Mouse (Mus musculus) embryonic facial prominence, embryonic 12.5 days (tissue): ENCODE results near the gene Cenpo. TPM values are rescaled to one million over a fixed set of nuclear protein-coding genes. Genes with fewer than 3 reads are reported as not detected.

Experiments
- ATAC-seq: fragments of 200-750 bp; cut with Nextera tagmentation; 2 replicates; pipeline ENCODE4 v1.8.0; 2017; ENCODE audit not compliant: insufficient number of reproducible peaks, insufficient read depth, low FRiP score, low TSS enrichment
- H3K27ac ChIP-seq: fragments of 300-500 bp; sonication (generic); 2 replicates; pipeline ENCODE4 v1.5.1; 2016; ENCODE audit warnings: mild to moderate bottlenecking
- H3K27me3 ChIP-seq: fragments of 300-500 bp; sonication (generic); 2 replicates; pipeline ENCODE4 v1.6.1; 2016; ENCODE audit warnings: mild to moderate bottlenecking, moderate library complexity
- H3K36me3 ChIP-seq: fragments of 300-500 bp; sonication (generic); 2 replicates; pipeline ENCODE4 v1.6.1; 2016; ENCODE audit warnings: mild to moderate bottlenecking
- H3K4me1 ChIP-seq: fragments of 300-500 bp; sonication (generic); 2 replicates; pipeline ENCODE4 v1.6.1; 2016
- H3K4me2 ChIP-seq: fragments of 300-500 bp; sonication (generic); replicated peaks from 2 replicates; pipeline ENCODE4 v1.6.1; 2016; ENCODE audit warnings: mild to moderate bottlenecking, moderate library complexity
- H3K4me3 ChIP-seq: fragments of 300-500 bp; sonication (generic); 2 replicates; pipeline ENCODE4 v1.5.1; 2016; ENCODE audit warnings: mild to moderate bottlenecking
- H3K9ac ChIP-seq: fragments of 300-500 bp; sonication (generic); 2 replicates; pipeline ENCODE4 v1.6.1; 2016; ENCODE audit warnings: mild to moderate bottlenecking, moderate library complexity
- H3K9me3 ChIP-seq: fragments of 300-500 bp; sonication (generic); 2 replicates; pipeline ENCODE4 v1.6.1; 2016; ENCODE audit warnings: mild to moderate bottlenecking, moderate library complexity
- WGBS: fragments of 180-500 bp; shearing (Covaris S2); methylation state at CpG from one replicate; pipeline ENCODE4 v1.1.7; 2016; 5-methylcytosine and 5-hydroxymethylcytosine counted together
- polyA plus RNA-seq: library from polyadenylated mRNA; unstranded; fragments of >200 nt; fragmentation: Nextera tagmentation; extraction: Ambion mirVana; gene quantifications from 2 replicates; pipeline ENCODE4 v1.2.1, GENCODE M21; 2016

Gene Cenpo
- polyA plus RNA-seq, 1 experiment from 2014 or later, result 17.1 TPM

GRCm38 (mm10) chr12:4166970-4167369 is 67.1 kb downstream of the Cenpo start:
- Histone ChIP-seq H3K27me3 (no peaks in the 10 kb centered on the region), H3K9ac (no peak overlapping the region), H3K27ac (no peak overlapping the region), H3K36me3 (no peaks in the 10 kb centered on the region), H3K4me3 (no peak overlapping the region), H3K4me2 (no peak overlapping the region), H3K4me1 (no peaks in the 10 kb centered on the region), H3K9me3 (no peaks in the 10 kb centered on the region)
- 58% methylated on average over 3 of the region's 3 CpGs for WGBS
- ATAC-seq, result no peak

GRCm38 (mm10) chr12:4162886-4163285 is 71.2 kb downstream of the Cenpo start:
- Histone ChIP-seq H3K27me3 (no peaks in the 10 kb centered on the region), H3K36me3 (no peaks in the 10 kb centered on the region), H3K4me3 (no peak overlapping the region), H3K9ac (no peak overlapping the region), H3K4me1 (0 out of 2 replicates have a peak, but pooled peaks cover 1% of the 10 kb centered on the region), H3K4me2 (no peak overlapping the region), H3K9me3 (no peaks in the 10 kb centered on the region), H3K27ac (no peak overlapping the region)
- ATAC-seq, result no peak
- WGBS, result 24% methylated on average over 2 of the region's 2 CpGs

- WGBS, result 62% methylated on average over 7 of the region's 7 CpGs
- H3K9me3 ChIP-seq, result no peaks in the 10 kb centered on the region
- no peak overlapping the region for H3K4me2 ChIP-seq
- no peak for ATAC-seq
- no peak overlapping the region for H3K9ac ChIP-seq
- H3K36me3 ChIP-seq, result no peaks in the 10 kb centered on the region
- no peak overlapping the region for H3K27ac ChIP-seq
- H3K27me3 ChIP-seq, result no peaks in the 10 kb centered on the region
- H3K4me3 ChIP-seq, result no peak overlapping the region
- 0 out of 2 replicates have a peak, but pooled peaks cover 4% of the 10 kb centered on the region for H3K4me1 ChIP-seq
These were observed 73.8 kb downstream of the Cenpo start for GRCm38 (mm10) chr12:4160322-4160721.

GRCm38 (mm10) chr12:4158868-4159632 is 75.0 kb downstream of the Cenpo start:
- Histone ChIP-seq H3K4me2 (no peak overlapping the region), H3K36me3 (no peaks in the 10 kb centered on the region), H3K9me3 (no peaks in the 10 kb centered on the region), H3K9ac (no peak overlapping the region), H3K4me3 (no peak overlapping the region), H3K27ac (no peak overlapping the region), H3K4me1 (0 out of 2 replicates have a peak, but pooled peaks cover 4% of the 10 kb centered on the region), H3K27me3 (no peaks in the 10 kb centered on the region)
- no peak for ATAC-seq
- 89% methylated on average over 7 of the region's 7 CpGs for WGBS

- Histone ChIP-seq H3K27me3 (no peaks in the 10 kb centered on the region), H3K4me3 (no peak overlapping the region), H3K9me3 (no peaks in the 10 kb centered on the region), H3K9ac (no peak overlapping the region), H3K36me3 (0 out of 2 replicates have a peak, but pooled peaks cover 3% of the 10 kb centered on the region), H3K4me2 (no peak overlapping the region), H3K27ac (no peak overlapping the region), H3K4me1 (0 out of 2 replicates have a peak, but pooled peaks cover 4% of the 10 kb centered on the region)
- ATAC-seq, result no peak
- 88% methylated on average over 3 of the region's 3 CpGs for WGBS
These were observed 75.9 kb downstream of the Cenpo start for GRCm38 (mm10) chr12:4158179-4158578.

GRCm38 (mm10) chr12:4157466-4157865 is 76.6 kb downstream of the Cenpo start:
- Histone ChIP-seq H3K36me3 (0 out of 2 replicates have a peak, but pooled peaks cover 3% of the 10 kb centered on the region), H3K4me2 (no peak overlapping the region), H3K27ac (0 out of 2 replicates have a peak overlapping the region, but pooled peaks have one; percentile 36), H3K27me3 (no peaks in the 10 kb centered on the region), H3K9me3 (no peaks in the 10 kb centered on the region), H3K9ac (no peak overlapping the region), H3K4me1 (0 out of 2 replicates have a peak, but pooled peaks cover 4% of the 10 kb centered on the region), H3K4me3 (no peak overlapping the region)
- no peak for ATAC-seq
- 89% methylated on average over 2 of the region's 2 CpGs for WGBS

GRCm38 (mm10) chr12:4151969-4152368 is 82.1 kb downstream of the Cenpo start:
- Histone ChIP-seq H3K9ac (no peak overlapping the region), H3K36me3 (0 out of 2 replicates have a peak, but pooled peaks cover 3% of the 10 kb centered on the region), H3K9me3 (no peaks in the 10 kb centered on the region), H3K27me3 (no peaks in the 10 kb centered on the region), H3K4me2 (no peak overlapping the region), H3K4me1 (no peaks in the 10 kb centered on the region), H3K27ac (no peak overlapping the region), H3K4me3 (no peak overlapping the region)
- ATAC-seq, result no peak
- WGBS, result 78% methylated on average over 3 of the region's 3 CpGs

- no peak overlapping the region for H3K4me2 ChIP-seq
- H3K9me3 ChIP-seq, result no peaks in the 10 kb centered on the region
- H3K4me1 ChIP-seq, result no peaks in the 10 kb centered on the region
- H3K27me3 ChIP-seq, result no peaks in the 10 kb centered on the region
- no peak overlapping the region for H3K27ac ChIP-seq
- 0 out of 2 replicates have a peak, but pooled peaks cover 3% of the 10 kb centered on the region for H3K36me3 ChIP-seq
- no peak overlapping the region for H3K9ac ChIP-seq
- no peak overlapping the region for H3K4me3 ChIP-seq
- WGBS, result 79% methylated on average over 2 of the region's 2 CpGs
- no peak for ATAC-seq
These were observed 83.2 kb downstream of the Cenpo start for GRCm38 (mm10) chr12:4150936-4151335.

Other genes starting within 250 kb of the Cenpo start
- 10.3 and 11.9 TPM in 2 replicates for gene Efr3b, start 195.4 kb downstream of the Cenpo start, polyA plus RNA-seq
- 10.9 and 14.0 TPM in 2 replicates for gene Dnajc27, start 151.7 kb downstream of the Cenpo start, polyA plus RNA-seq
- 14.7 and 16.2 TPM in 2 replicates for gene Adcy3, start 101.2 kb downstream of the Cenpo start, polyA plus RNA-seq
- gene Ptrhd1, start 267 bp downstream of the Cenpo start, polyA plus RNA-seq, result 4.8 and 5.2 TPM in 2 replicates
- gene Ncoa1, start 242.9 kb upstream of the Cenpo start, polyA plus RNA-seq, result 9.8 and 11.4 TPM in 2 replicates